Mouse (Mus musculus) kidney, postnatal 0 days (tissue): Measurements from ENCODE around the gene Tnnc1. TPM values are rescaled to one million over a fixed set of nuclear protein-coding genes. Genes with fewer than 3 reads are reported as not detected.

Source experiments
- ATAC-seq: fragments of 200-750 bp; cut with Nextera tagmentation; replicated peaks from 2 replicates; pipeline ENCODE4 v1.8.0; 2017; ENCODE audit warnings: low read depth, moderate number of reproducible peaks, moderate TSS enrichment, moderate library complexity; ENCODE audit not compliant: low FRiP score
- DNase-seq: peaks from one replicate; pipeline ENCODE4 v3.0.0-alpha.2; 2016; ENCODE audit warnings: low spot score
- H3K27ac ChIP-seq: fragments of 300-500 bp; sonication (generic); 2 replicates; pipeline ENCODE4 v1.5.1; 2014; ENCODE audit warnings: mild to moderate bottlenecking
- H3K27me3 ChIP-seq: fragments of 300-500 bp; sonication (generic); 2 replicates; pipeline ENCODE4 v1.6.1; 2014; ENCODE audit warnings: low read length, mixed read lengths; ENCODE audit not compliant: insufficient read depth
- H3K36me3 ChIP-seq: fragments of 300-500 bp; sonication (generic); 2 replicates; pipeline ENCODE4 v1.6.1; 2014; ENCODE audit warnings: low read length, mixed read lengths; ENCODE audit not compliant: insufficient read depth
- H3K4me1 ChIP-seq: fragments of 300-500 bp; sonication (generic); replicated peaks from 2 replicates; pipeline ENCODE4 v1.6.1; 2014; ENCODE audit warnings: antibody characterized with exemption, low read length, mixed read lengths; ENCODE audit not compliant: insufficient read depth
- H3K4me2 ChIP-seq: fragments of 300-500 bp; sonication (generic); 2 replicates; pipeline ENCODE4 v1.6.1; 2014; ENCODE audit warnings: mild to moderate bottlenecking, low read length, moderate library complexity, mixed read lengths
- H3K4me3 ChIP-seq: fragments of 300-500 bp; sonication (generic); replicated peaks from 2 replicates; pipeline ENCODE4 v1.5.1; 2014; ENCODE audit warnings: low read depth, low read length
- H3K9ac ChIP-seq: fragments of 300-500 bp; sonication (generic); 2 replicates; pipeline ENCODE4 v1.6.1; 2014; ENCODE audit warnings: low read depth, low read length
- H3K9me3 ChIP-seq: fragments of 300-500 bp; sonication (generic); replicated peaks from 2 replicates; pipeline ENCODE4 v1.6.1; 2016; ENCODE audit warnings: low read length, inconsistent platforms, mixed read lengths
- CTCF ChIP-seq: IDR thresholded peaks from 2 replicates; pipeline ENCODE4 v1.5.1; 2016; ENCODE audit warnings: antibody characterized with exemption, low read depth, mild to moderate bottlenecking, moderate library complexity
- WGBS: fragments of 180-500 bp; shearing (Covaris S2); extraction: QIAGEN DNeasy Blood & Tissue Kit; methylation state at CpG from one replicate; pipeline ENCODE4 v1.1.7; 2014; 5-methylcytosine and 5-hydroxymethylcytosine counted together
- polyA plus RNA-seq: library from polyadenylated mRNA; unstranded; fragments of >200 nt; fragmentation: Nextera tagmentation; extraction: Ambion mirVana; gene quantifications from 2 replicates; pipeline ENCODE4 v1.2.1, GENCODE M21; 2015

The Tnnc1 gene
- polyA plus RNA-seq, 1 experiment from 2014 or later = 0.95 TPM

DNA sequence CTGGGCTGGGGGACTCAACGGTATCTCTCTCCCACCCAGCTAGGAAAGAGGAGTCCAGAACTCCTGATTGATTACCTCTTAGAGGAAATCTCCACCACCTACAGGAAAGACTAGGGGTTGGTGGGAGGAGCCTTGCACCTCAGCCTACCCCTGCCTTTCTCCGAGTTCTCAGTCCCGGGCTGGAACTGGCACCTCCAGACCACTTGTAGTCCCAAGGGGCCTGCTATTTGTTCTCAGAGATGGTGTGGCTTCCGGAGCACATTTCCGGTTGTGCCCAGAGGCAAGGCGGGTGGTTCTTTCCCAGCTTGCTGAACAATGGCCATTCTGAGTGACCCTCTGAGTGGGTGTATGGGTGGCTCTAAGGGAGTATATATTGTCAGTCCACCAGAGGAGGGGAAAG is 20.1 kb downstream of the Tnnc1 start:
- ATAC-seq (no peak), DNase-seq (no peak)
- Histone ChIP-seq H3K4me1 (peaks cover 16% of the 10 kb centered on the region), H3K4me3 (no peak overlapping the region), H3K4me2 (no peak overlapping the region), H3K27me3 (no peaks in the 10 kb centered on the region), H3K27ac (peak overlapping the region; percentile 82; the same call in 1 of the 2 replicates), H3K9ac (no peak overlapping the region), H3K36me3 (no peaks in the 10 kb centered on the region), H3K9me3 (no peaks in the 10 kb centered on the region)
- 55% methylated on average over 6 of the region's 6 CpGs for WGBS
- no peak for TF ChIP-seq CTCF

DNA sequence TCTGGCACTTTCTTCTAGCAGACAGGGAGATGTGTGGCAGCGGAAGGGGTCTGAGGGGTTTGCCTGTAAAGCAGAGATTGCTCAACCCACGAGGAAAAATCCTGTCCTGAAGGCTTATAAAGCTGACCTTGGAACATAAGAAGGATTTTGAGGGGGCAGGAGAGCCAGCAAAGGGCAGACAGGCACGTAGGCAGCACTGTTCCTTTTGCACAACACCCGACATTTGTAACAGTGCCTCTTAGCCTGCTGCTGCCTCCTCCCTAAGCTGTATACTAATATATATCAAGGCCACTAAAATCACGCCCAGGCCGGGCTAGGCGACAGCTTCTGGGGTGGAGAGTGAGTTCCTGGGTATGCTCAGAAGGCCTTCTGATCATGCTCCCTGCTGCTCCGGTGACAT is 22.3 kb downstream of the Tnnc1 start:
- no peak overlapping the region for H3K4me3 ChIP-seq
- no peak for ATAC-seq

DNA sequence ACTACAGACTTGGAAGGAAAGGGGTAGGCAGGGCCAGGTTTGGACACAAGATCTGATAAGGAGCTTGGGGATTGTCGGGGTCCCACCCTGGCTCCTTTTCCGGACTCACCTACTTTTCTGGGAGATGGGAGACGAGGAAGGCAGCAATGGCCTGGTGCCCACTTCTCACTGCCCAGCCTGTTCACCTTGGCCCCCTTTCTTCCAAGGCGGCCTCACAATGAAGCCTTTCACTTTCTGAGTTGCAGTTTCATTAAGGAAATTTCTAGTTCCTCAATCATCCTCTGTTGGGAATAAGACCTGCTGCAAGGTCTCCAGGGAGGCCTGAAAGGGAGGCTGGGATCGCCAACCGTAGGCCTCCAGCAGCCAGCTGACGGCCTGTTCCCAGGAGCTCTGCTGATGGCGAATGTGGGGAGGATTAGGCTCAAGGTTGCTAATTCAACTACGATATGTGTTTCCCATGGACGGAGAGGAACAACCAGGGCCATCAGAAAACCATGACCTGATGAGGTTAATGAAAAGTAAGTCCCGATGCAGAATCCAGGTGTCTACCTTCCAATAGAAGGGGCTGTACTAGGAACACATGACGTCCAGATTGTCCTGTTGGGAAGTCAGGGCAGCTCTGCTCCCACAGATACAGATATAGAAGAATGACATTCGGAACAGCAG is 24.4 kb downstream of the Tnnc1 start:
- Histone ChIP-seq H3K4me2 (no peak overlapping the region), H3K27me3 (no peaks in the 10 kb centered on the region), H3K9ac (no peak overlapping the region; the same call in 1 of the 2 replicates), H3K4me3 (no peak overlapping the region), H3K36me3 (no peaks in the 10 kb centered on the region), H3K27ac (peak overlapping the region; percentile 69), H3K9me3 (no peaks in the 10 kb centered on the region), H3K4me1 (peaks cover 6% of the 10 kb centered on the region)
- WGBS = 80% methylated on average over 13 of the region's 13 CpGs
- DNase-seq = no peak
- TF ChIP-seq CTCF = no peak
- ATAC-seq = no peak; the same call in 1 of the 2 replicates

More for the DNA sequence above, 22.3 kb downstream of the Tnnc1 start:
- peaks cover 16% of the 10 kb centered on the region for H3K4me1 ChIP-seq
- no peak for TF ChIP-seq CTCF
- H3K9me3 ChIP-seq = no peaks in the 10 kb centered on the region
- no peak for DNase-seq
- peak overlapping the region; percentile 54; the same call in 1 of the 2 replicates for H3K27ac ChIP-seq
- H3K9ac ChIP-seq = no peak overlapping the region
- 60% methylated on average over 8 of the region's 8 CpGs for WGBS
- no peaks in the 10 kb centered on the region for H3K27me3 ChIP-seq
- H3K36me3 ChIP-seq = no peaks in the 10 kb centered on the region
- H3K4me2 ChIP-seq = no peak overlapping the region

DNA sequence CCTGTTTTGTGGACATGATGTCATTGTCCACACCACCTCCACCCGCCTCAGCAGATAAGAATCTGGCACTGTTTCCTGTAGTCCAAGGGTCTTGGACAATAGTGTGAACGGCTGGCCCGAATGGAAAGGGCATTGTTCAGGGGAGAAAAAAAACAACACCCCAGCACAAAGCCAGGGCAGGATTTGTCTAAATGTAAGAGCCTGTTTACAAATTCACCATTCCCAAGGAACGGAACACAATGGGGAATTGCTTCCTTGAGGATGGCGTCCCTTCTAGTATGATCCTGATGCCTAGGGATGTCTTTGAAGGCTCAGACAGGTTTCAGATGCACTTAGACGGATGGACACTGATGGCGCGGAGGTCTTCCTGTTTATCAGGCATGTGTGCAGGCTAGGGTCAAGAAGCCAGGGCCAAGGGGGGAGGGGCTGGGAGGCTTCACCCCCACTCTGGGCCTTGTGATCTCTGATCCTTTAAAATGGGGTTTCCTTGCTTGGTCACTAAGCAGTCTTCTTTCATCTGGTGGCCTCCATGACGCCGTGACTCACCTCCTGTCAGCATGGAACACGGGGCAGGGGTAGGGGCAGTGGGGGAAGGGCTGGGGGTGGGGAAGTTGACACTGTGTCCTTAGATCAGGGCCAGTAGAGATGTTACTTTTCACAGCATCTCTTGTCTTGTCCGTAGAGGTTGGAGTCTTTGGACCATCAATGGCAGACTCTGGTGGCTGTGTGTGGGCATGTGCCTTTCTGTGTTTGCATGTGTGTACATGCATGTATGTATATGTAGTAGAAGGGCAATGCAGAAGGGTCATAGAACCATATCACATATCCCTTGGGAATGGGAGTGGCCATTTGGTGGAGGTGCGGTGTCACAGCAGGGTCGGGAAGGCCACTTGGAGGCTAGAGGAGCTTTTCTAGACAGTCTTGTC is 25.2 kb downstream of the Tnnc1 start:
- WGBS = 71% methylated on average over 14 of the region's 14 CpGs
- peak; percentile 49 for DNase-seq
- Histone ChIP-seq H3K9ac (no peak overlapping the region), H3K9me3 (no peaks in the 10 kb centered on the region), H3K4me1 (no peaks in the 10 kb centered on the region; the same call in 1 of the 2 replicates), H3K36me3 (peaks cover 5% of the 10 kb centered on the region; the same call in 1 of the 2 replicates), H3K4me2 (no peak overlapping the region), H3K27ac (peak overlapping the region; percentile 70), H3K27me3 (no peaks in the 10 kb centered on the region), H3K4me3 (no peak overlapping the region)
- TF ChIP-seq CTCF = no peak
- no peak; the same call in 1 of the 2 replicates for ATAC-seq

DNA sequence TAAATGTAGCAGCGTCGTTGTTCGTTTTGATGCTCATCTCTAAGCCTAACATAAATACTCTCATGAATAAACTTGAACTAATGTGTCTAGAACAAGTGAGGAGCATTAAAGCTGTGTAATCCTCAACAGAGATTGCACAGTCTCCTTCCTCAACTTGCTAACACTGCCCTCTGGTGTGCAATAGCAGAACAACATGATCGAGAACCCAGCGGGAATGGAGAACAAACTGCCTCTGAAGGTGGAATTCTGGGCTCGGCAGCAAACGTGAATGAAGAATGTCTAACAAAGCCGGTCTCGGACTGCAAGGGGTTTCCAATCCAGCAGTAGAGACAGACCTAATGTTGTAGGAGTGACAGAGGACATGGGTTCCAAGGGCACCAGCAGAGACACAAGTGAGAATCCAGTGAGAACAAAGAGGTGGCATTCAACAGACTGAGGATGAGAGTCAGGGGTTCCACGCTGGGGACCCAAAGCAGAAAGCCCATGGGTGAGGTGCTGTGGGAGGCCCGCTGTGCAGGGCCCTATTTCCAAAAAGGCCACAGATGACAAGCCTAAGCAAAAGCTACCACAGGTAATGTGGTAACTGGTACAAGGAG is 26.0 kb downstream of the Tnnc1 start:
- H3K9ac ChIP-seq = no peak overlapping the region

More for the DNA sequence above, 26.0 kb downstream of the Tnnc1 start:
- Histone ChIP-seq H3K4me2 (no peak overlapping the region), H3K9me3 (no peaks in the 10 kb centered on the region), H3K36me3 (peaks cover 7% of the 10 kb centered on the region; the same call in 1 of the 2 replicates), H3K4me1 (no peaks in the 10 kb centered on the region; the same call in 1 of the 2 replicates), H3K27me3 (no peaks in the 10 kb centered on the region), H3K4me3 (no peak overlapping the region), H3K27ac (peak overlapping the region; percentile 70)
- DNase-seq (peak; percentile 89), ATAC-seq (no peak; the same call in 1 of the 2 replicates)
- WGBS = 17% methylated on average over 11 of the region's 11 CpGs
- TF ChIP-seq CTCF = peak; percentile 96
